Mouse (Mus musculus) heart, postnatal 36 days (tissue): ENCODE measurements at regions not wholly inside any gene's neighbourhood (a gene's known extent, or its start where the extent isn't known, plus 50 kb on each side); places are given as distances from the start of the nearest gene placed in this dataset.

Experiments used
- DNase-seq, 2 experiments: peaks; one replicate each; pipeline ENCODE4 v3.0.0; 2021 to 2022
- intact Hi-C: fragments of 180-260 bp; cut with DNase I; formaldehyde crosslinking; loops from one replicate; pipeline ENCODE4 v1.15.1; 2025

- intact Hi-C loops: no loop called here
- DNase-seq: no peak
These were observed 53.8 kb downstream of the Dio3 start for GRCm38 (mm10) chr12:110332616-110333154.

GRCm38 (mm10) chr12:110334609-110335008 is 55.7 kb downstream of the Dio3 start:
- no peak for DNase-seq
- intact Hi-C loops: no loop called here

GRCm38 (mm10) chr12:110344280-110344827 is 65.5 kb downstream of the Dio3 start:
- intact Hi-C loops: no loop called here
- DNase-seq: no peak

GRCm38 (mm10) chr12:110349621-110350020 is 70.8 kb downstream of the Dio3 start:
- DNase-seq: no peak

GRCm38 (mm10) chr12:110355851-110356250 is 77.0 kb downstream of the Dio3 start:
- intact Hi-C loops: no loop called here
- no peak for DNase-seq

More at GRCm38 (mm10) chr12:110349621-110350020, 70.8 kb downstream of the Dio3 start:
- intact Hi-C loops: no loop called here

- intact Hi-C loops: no loop called here
- no peak for DNase-seq
These were observed 79.8 kb upstream of the Ppp2r5c start for GRCm38 (mm10) chr12:110367102-110367501.

GRCm38 (mm10) chr12:110367822-110368221 is 79.1 kb upstream of the Ppp2r5c start:
- DNase-seq: no peak
- intact Hi-C loops: no loop called here

- intact Hi-C loops: loop anchor here (2.0 to 10.0 kb wide), 3 partner anchors 540 to 935 kb away; no protein-coding TSS in a partner anchor
- DNase-seq: no peak
These were observed 74.8 kb upstream of the Ppp2r5c start for GRCm38 (mm10) chr12:110371886-110372690.

- intact Hi-C loops: loop anchor here (2.0 to 10.0 kb wide), 3 partner anchors 541 to 936 kb away; no protein-coding TSS in a partner anchor
- no peak for DNase-seq
These were observed 73.9 kb upstream of the Ppp2r5c start for GRCm38 (mm10) chr12:110372986-110373385.

GRCm38 (mm10) chr12:110373408-110374065 is 73.4 kb upstream of the Ppp2r5c start:
- DNase-seq: peak; percentile 87 to 89
- intact Hi-C loops: loop anchor here (2.0 to 10.0 kb wide), 4 partner anchors 541 to 1471 kb away; no protein-coding TSS in a partner anchor

- DNase-seq: no peak
- intact Hi-C loops: loop anchor here (2.0 to 10.0 kb wide), 2 partner anchors 780 to 1472 kb away; no protein-coding TSS in a partner anchor
These were observed 71.8 kb upstream of the Ppp2r5c start for GRCm38 (mm10) chr12:110375139-110375538.

GRCm38 (mm10) chr12:110376062-110376837 is 70.7 kb upstream of the Ppp2r5c start:
- DNase-seq: no peak
- intact Hi-C loops: loop anchor here (10.0 kb wide), 1 partner anchor 781 kb away; no protein-coding TSS in a partner anchor

- intact Hi-C loops: loop anchor here (10.0 kb wide), 1 partner anchor 782 kb away; no protein-coding TSS in a partner anchor
- no peak for DNase-seq
These were observed 70.1 kb upstream of the Ppp2r5c start for GRCm38 (mm10) chr12:110376838-110377150.

- intact Hi-C loops: loop anchor here (10.0 kb wide), 1 partner anchor 783 kb away; no protein-coding TSS in a partner anchor
- no peak for DNase-seq
These were observed 69.6 kb upstream of the Ppp2r5c start for GRCm38 (mm10) chr12:110377306-110377705.

- intact Hi-C loops: loop anchor here (10.0 kb wide), 1 partner anchor 783 kb away; no protein-coding TSS in a partner anchor
- peak; percentile 7 to 32 for DNase-seq
These were observed 69.2 kb upstream of the Ppp2r5c start for GRCm38 (mm10) chr12:110377734-110378133.

GRCm38 (mm10) chr12:110378302-110378701 is 68.6 kb upstream of the Ppp2r5c start:
- intact Hi-C loops: loop anchor here (10.0 kb wide), 1 partner anchor 784 kb away; no protein-coding TSS in a partner anchor
- DNase-seq: no peak

GRCm38 (mm10) chr12:110379721-110380120 is 67.2 kb upstream of the Ppp2r5c start:
- no peak for DNase-seq
- intact Hi-C loops: loop anchor here (10.0 kb wide), 1 partner anchor 785 kb away; no protein-coding TSS in a partner anchor

- intact Hi-C loops: no loop called here
- DNase-seq: peak in 1 of 2 experiments; percentile 5
These were observed 65.8 kb upstream of the Ppp2r5c start for GRCm38 (mm10) chr12:110380831-110381750.

GRCm38 (mm10) chr12:110385031-110385430 is 61.9 kb upstream of the Ppp2r5c start:
- intact Hi-C loops: no loop called here
- no peak for DNase-seq
